Mouse (Mus musculus): Measurements from ENCODE around the gene Brcc3. TPM values are rescaled to one million over a fixed set of nuclear protein-coding genes. Genes with fewer than 3 reads are reported as not detected.

Gene Brcc3
- polyA plus RNA-seq (2016; fragmentation: Nextera tagmentation; extraction: Ambion mirVana) = 50.1 and 53.4 TPM in 2 replicates

GRCm38 (mm10) chrX:75415936-75416785 lies at the start of gene Brcc3, which contains the start of the genes Cmc4 and Mtcp1:
TSS of gene Brcc3 (plus strand) at chrX:75416628.
TSS of gene Cmc4 (minus strand) at chrX:75416584.
TSS of gene Mtcp1 (minus strand) at chrX:75416588.
- WGBS = 17% methylated on average over 52 of the region's 52 CpGs
- ATAC-seq (ENCODE audit: low FRiP score) = peak; percentile 100
- H3K4me2 ChIP-seq (replicated peaks) = peak within 1 kb of the TSS; percentile 47
- H3K27me3 ChIP-seq = no peaks in the 10 kb centered on the region
- peak within 1 kb of the TSS; percentile 63 for H3K9ac ChIP-seq
- H3K4me3 ChIP-seq = peak within 1 kb of the TSS; percentile 48
- H3K9me3 ChIP-seq (replicated peaks) = no peaks in the 10 kb centered on the region
- no peaks in the 10 kb centered on the region for H3K36me3 ChIP-seq
- H3K27ac ChIP-seq = peak within 1 kb of the TSS; percentile 88
- no peaks in the 10 kb centered on the region for H3K4me1 ChIP-seq

GRCm38 (mm10) chrX:75370197-75370596 lies 46.2 kb upstream of the Brcc3 start:
- H3K27me3 ChIP-seq = no peaks in the 10 kb centered on the region
- H3K4me1 ChIP-seq = no peaks in the 10 kb centered on the region
- H3K36me3 ChIP-seq = no peaks in the 10 kb centered on the region
- H3K4me3 ChIP-seq = no peak overlapping the region
- no peak for ATAC-seq (ENCODE audit: low FRiP score)
- no peak overlapping the region for H3K4me2 ChIP-seq (replicated peaks)
- no peak overlapping the region for H3K9ac ChIP-seq
- H3K9me3 ChIP-seq (replicated peaks) = no peaks in the 10 kb centered on the region
- no peak overlapping the region for H3K27ac ChIP-seq

- Histone ChIP-seq H3K9me3 (replicated peaks) (no peaks in the 10 kb centered on the region), H3K27ac (no peak overlapping the region), H3K9ac (no peak overlapping the region), H3K4me3 (no peak overlapping the region), H3K27me3 (no peaks in the 10 kb centered on the region), H3K36me3 (no peaks in the 10 kb centered on the region), H3K4me2 (replicated peaks) (no peak overlapping the region), H3K4me1 (no peaks in the 10 kb centered on the region)
- WGBS = 84% methylated on average over 2 of the region's 2 CpGs
- no peak for ATAC-seq (ENCODE audit: low FRiP score)
These were observed 43.6 kb upstream of the Brcc3 start for GRCm38 (mm10) chrX:75372666-75373425.

- H3K9ac ChIP-seq = no peak overlapping the region
- no peak for ATAC-seq (ENCODE audit: low FRiP score)
- H3K27ac ChIP-seq = no peak overlapping the region
- no peaks in the 10 kb centered on the region for H3K27me3 ChIP-seq
- no peaks in the 10 kb centered on the region for H3K9me3 ChIP-seq (replicated peaks)
- no peaks in the 10 kb centered on the region for H3K4me1 ChIP-seq
- H3K4me3 ChIP-seq = no peak overlapping the region
- H3K36me3 ChIP-seq = no peaks in the 10 kb centered on the region
- no peak overlapping the region for H3K4me2 ChIP-seq (replicated peaks)
These were observed 39.6 kb upstream of the Brcc3 start for GRCm38 (mm10) chrX:75376815-75377214.

DNA sequence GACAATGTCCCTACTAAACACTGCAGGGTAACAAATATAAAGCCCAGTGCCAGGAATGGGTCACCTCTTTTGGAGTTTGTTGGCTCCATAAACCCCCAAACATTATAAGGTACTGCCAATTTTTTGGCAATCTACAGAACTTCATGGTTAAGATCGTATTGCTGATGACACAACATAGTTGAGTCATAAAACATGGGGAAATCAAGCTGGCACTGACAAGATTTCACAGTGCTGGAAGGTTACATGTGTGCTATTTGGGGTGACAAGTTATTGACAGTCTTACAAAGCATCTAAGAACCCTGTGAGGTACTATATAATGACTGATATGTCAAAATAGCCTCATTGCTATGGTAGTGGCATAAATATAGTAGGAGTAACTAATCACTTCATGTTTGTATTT lies 35.3 kb upstream of the Brcc3 start:
- H3K4me3 ChIP-seq = no peak overlapping the region
- WGBS = 86% methylated on average over 1 of the region's 1 CpGs
- no peak overlapping the region for H3K27ac ChIP-seq
- no peak overlapping the region for H3K9ac ChIP-seq
- no peak for ATAC-seq (ENCODE audit: low FRiP score)
- H3K4me2 ChIP-seq (replicated peaks) = no peak overlapping the region
- no peaks in the 10 kb centered on the region for H3K36me3 ChIP-seq
- no peaks in the 10 kb centered on the region for H3K9me3 ChIP-seq (replicated peaks)
- no peaks in the 10 kb centered on the region for H3K27me3 ChIP-seq
- H3K4me1 ChIP-seq = no peaks in the 10 kb centered on the region

DNA sequence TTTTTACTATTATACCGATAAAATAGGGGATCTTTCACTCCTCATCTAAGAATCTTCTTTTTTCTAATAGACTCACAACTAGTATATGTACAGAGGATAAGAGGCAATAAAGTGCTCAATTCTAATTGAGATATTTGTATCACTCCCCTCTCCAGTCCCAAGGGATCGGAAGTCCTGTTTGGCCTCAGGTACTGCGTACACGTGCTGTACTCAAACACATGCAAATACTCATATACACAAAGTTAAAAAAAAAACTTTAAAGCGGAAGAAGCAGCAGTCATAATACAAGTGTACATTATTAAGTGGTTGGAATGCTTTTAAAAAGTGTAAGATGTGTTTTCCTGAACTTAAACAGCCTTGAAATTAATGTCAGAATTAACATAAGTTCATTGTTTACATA lies 34.7 kb upstream of the Brcc3 start:
- peak overlapping the region; percentile 45 for H3K4me2 ChIP-seq (replicated peaks)
- 70% methylated on average over 5 of the region's 5 CpGs for WGBS
- peak; percentile 18 for ATAC-seq (ENCODE audit: low FRiP score)
- H3K4me1 ChIP-seq = no peaks in the 10 kb centered on the region
- no peak overlapping the region for H3K9ac ChIP-seq
- H3K27ac ChIP-seq = no peak overlapping the region
- H3K4me3 ChIP-seq = peak overlapping the region; percentile 44
- H3K27me3 ChIP-seq = no peaks in the 10 kb centered on the region
- H3K9me3 ChIP-seq (replicated peaks) = no peaks in the 10 kb centered on the region
- H3K36me3 ChIP-seq = no peaks in the 10 kb centered on the region

DNA sequence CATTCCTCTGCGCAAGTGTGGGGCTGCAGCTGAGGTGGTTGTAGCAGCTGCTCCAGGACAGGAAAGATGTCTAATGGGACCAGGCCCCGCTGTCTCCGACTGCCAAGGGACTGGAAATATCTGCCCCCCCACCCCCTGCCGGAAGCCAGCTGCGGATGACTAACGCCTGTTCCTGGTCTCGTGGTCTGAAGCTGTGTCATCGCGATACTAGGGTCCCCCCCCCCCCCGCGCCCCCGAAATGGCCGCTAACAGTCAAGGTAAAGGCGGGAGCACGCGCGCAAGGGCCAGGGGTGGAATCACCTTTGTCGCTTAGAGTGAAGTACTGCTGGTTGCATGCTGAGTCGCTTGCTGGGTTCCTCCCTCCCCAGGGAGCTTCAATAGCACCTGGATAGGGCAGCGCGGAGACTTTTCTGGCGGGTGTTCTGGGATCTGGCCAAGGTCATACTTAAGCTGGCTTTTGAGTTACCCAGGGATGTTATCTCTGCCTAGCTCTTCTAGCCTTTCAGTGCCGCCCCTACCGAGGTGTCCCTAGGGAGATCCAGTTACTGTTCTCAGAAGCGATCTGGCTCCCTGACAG lies 34.1 kb upstream of the Brcc3 start, which contains the start of the genes Fundc2 and F8:
TSS of gene Fundc2 (plus strand) at position 205 of the 577 bp plus-strand sequence.
TSS of gene F8 (minus strand) at position 421 of the 577 bp plus-strand sequence.
- H3K4me2 ChIP-seq (replicated peaks) = peak within 1 kb of the TSS; percentile 45

GRCm38 (mm10) chrX:75399471-75399870 lies 17.0 kb upstream of the Brcc3 start:
- WGBS = 85% methylated on average over 1 of the region's 1 CpGs
- H3K9me3 ChIP-seq (replicated peaks) = no peaks in the 10 kb centered on the region
- H3K36me3 ChIP-seq = no peaks in the 10 kb centered on the region
- no peak overlapping the region for H3K4me3 ChIP-seq
- no peak for ATAC-seq (ENCODE audit: low FRiP score)
- no peaks in the 10 kb centered on the region for H3K27me3 ChIP-seq
- no peak overlapping the region for H3K27ac ChIP-seq
- H3K4me1 ChIP-seq = no peaks in the 10 kb centered on the region
- H3K4me2 ChIP-seq (replicated peaks) = no peak overlapping the region
- H3K9ac ChIP-seq = no peak overlapping the region

More for the DNA sequence above, 34.1 kb upstream of the Brcc3 start, which contains the start of the genes Fundc2 and F8:
- Histone ChIP-seq H3K4me3 (peak within 1 kb of the TSS; percentile 44), H3K27ac (peak within 1 kb of the TSS; percentile 66), H3K36me3 (no peaks in the 10 kb centered on the region), H3K27me3 (no peaks in the 10 kb centered on the region), H3K9me3 (replicated peaks) (no peaks in the 10 kb centered on the region), H3K9ac (peak within 1 kb of the TSS; percentile 61), H3K4me1 (no peaks in the 10 kb centered on the region)
- ATAC-seq (ENCODE audit: low FRiP score) = peak; percentile 98
- WGBS = 15% methylated on average over 25 of the region's 25 CpGs

GRCm38 (mm10) chrX:75402668-75403067 lies 13.8 kb upstream of the Brcc3 start:
- H3K4me2 ChIP-seq (replicated peaks) = no peak overlapping the region
- no peak overlapping the region for H3K4me3 ChIP-seq
- whole genome bisulfite sequencing = 73% methylated on average over 2 of the region's 2 CpGs
- no peak overlapping the region for H3K9ac ChIP-seq
- no peaks in the 10 kb centered on the region for H3K9me3 ChIP-seq (replicated peaks)
- H3K27me3 ChIP-seq = no peaks in the 10 kb centered on the region
- no peak for ATAC-seq (ENCODE audit: low FRiP score)
- H3K27ac ChIP-seq = no peak overlapping the region
- no peaks in the 10 kb centered on the region for H3K36me3 ChIP-seq
- H3K4me1 ChIP-seq = no peaks in the 10 kb centered on the region

DNA sequence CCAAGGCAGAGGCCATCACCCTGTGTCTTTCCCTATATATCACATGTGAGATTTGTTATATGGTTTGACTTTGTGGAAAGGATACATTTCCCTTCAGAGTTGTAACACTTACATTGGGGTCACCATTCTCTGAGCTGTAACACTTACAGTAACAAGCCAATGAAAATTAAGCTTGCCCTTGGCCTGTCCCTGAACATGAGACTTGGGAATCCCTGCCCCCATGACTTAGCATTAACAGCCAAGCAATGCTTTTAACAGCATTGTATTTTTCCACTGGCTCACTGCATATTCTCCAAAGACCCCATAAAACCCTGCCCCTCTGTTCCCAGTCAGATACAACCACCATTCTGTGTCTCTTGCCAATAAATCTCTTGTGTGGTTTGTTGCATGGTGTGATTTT lies 13.1 kb upstream of the Brcc3 start:
- Histone ChIP-seq H3K4me2 (replicated peaks) (no peak overlapping the region), H3K9me3 (replicated peaks) (no peaks in the 10 kb centered on the region), H3K27ac (no peak overlapping the region), H3K36me3 (no peaks in the 10 kb centered on the region), H3K4me1 (no peaks in the 10 kb centered on the region), H3K27me3 (no peaks in the 10 kb centered on the region), H3K9ac (no peak overlapping the region), H3K4me3 (no peak overlapping the region)
- ATAC-seq (ENCODE audit: low FRiP score) = no peak

GRCm38 (mm10) chrX:75409711-75410110 lies 6.7 kb upstream of the Brcc3 start:
- Histone ChIP-seq H3K9me3 (replicated peaks) (no peaks in the 10 kb centered on the region), H3K9ac (no peak overlapping the region), H3K4me3 (no peak overlapping the region), H3K36me3 (no peaks in the 10 kb centered on the region), H3K27me3 (no peaks in the 10 kb centered on the region), H3K27ac (no peak overlapping the region), H3K4me2 (replicated peaks) (no peak overlapping the region), H3K4me1 (no peaks in the 10 kb centered on the region)
- WGBS = 86% methylated on average over 1 of the region's 1 CpGs
- no peak for ATAC-seq (ENCODE audit: low FRiP score)

DNA sequence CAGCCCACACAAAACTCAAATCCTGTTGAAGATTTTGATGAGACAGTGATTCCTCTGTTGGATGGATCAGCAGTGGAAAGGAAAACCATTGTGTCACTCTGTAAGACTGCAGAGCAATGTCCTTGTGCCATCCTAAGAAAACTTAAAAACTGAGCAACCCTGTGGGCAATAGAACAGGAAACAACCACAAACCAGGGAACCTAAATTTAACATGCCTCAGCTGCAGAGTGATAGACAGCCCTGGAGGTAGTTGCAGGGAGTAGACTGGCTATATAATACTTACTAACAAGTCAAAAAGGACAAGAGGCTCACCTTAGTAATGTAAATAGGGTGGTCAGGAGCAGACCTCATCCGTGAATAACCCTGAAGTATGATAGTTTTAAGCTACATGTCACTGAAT lies 38.2 kb downstream of the Brcc3 start:
- Histone ChIP-seq H3K4me3 (no peak overlapping the region), H3K9ac (no peak overlapping the region), H3K4me1 (no peaks in the 10 kb centered on the region), H3K27me3 (no peaks in the 10 kb centered on the region), H3K9me3 (replicated peaks) (no peaks in the 10 kb centered on the region), H3K27ac (no peak overlapping the region), H3K36me3 (peaks cover 21% of the 10 kb centered on the region; the same call in 1 of the 2 replicates), H3K4me2 (replicated peaks) (no peak overlapping the region)
- no peak for ATAC-seq (ENCODE audit: low FRiP score)
- 55% methylated on average over 1 of the region's 1 CpGs for WGBS

Measured in hindbrain, embryonic 12.5 days (tissue).